Mouse (Mus musculus) B cell, adult 67 days (primary cell): ENCODE data around the gene Catsperz. TPM values are rescaled to one million over a fixed set of nuclear protein-coding genes. Genes with fewer than 3 reads are reported as not detected.

Experiments used
- total RNA-seq, 2 experiments: library from RNA; stranded (reverse); gene quantifications; 4 replicates each; pipeline ENCODE4 v1.2.4; 2023

Gene Catsperz
- total RNA-seq = not detected

DNA sequence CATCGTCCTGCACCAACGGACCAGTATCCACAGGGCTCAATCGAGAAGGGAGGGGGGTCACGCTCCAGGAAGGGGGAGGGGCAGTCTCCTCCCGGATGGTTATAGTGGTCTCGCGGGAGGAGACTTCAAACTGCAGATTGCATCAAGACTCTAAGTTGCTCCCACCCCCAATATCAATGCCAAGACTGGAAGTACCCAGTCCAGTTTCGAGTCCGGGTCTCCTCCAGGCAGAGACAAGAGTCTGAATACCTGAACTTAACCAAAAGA is at the start of gene Catsperz:
Gene Catsperz (minus strand): TSS at position 74 of the 267 bp plus-strand sequence.

DNA sequence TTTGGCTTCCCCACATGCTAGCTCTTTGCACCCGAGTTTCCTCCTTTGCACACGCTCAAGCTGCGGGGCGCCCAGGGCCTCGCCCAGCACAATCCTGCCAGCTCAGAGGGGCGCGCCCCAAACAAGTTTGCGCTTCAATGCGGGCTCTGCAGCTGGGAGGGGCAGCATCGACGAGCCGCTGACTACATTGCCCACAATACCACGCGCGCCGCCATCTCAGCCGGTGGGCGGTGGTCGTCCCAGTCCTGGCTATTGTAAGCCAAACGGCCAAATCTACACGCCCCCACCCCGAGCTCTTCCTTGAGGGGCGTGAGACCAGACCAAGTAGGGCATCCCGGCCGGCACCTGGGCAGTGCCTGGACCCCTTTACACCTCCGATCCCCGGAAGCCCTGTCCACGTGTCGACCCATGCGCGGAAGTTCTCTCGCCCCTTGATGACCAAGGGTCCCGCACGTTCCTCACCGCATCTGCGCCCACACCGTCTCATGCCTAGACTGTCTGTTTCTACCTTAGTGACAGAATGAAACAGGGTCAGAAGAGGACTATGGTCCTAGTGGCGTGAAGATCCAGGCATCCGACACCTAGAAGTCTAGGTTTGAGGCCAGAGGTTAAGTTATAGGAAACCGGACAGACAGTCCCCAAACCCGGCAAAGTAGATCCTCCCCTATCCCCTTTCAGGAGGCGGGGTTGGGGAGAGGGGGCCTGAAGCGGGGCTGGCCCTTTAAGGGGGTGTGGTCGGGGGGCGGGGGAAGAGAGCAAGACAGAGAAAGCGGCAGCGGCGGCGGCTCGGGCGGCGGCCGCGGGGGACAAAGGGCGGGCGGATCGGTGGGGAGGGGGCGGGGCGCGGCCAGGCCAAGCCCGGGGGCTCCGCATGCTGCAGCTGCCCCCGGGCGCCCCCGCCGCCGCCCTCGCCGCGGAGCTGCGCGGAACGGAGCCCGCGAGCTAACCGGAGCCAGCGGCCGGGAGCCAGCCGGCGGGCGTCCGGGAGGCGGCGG is 49.3 kb upstream of the Catsperz start, which contains the start of gene Ppp1r14b:
Gene Ppp1r14b (plus strand): TSS at position 758 of the 995 bp plus-strand sequence.

DNA sequence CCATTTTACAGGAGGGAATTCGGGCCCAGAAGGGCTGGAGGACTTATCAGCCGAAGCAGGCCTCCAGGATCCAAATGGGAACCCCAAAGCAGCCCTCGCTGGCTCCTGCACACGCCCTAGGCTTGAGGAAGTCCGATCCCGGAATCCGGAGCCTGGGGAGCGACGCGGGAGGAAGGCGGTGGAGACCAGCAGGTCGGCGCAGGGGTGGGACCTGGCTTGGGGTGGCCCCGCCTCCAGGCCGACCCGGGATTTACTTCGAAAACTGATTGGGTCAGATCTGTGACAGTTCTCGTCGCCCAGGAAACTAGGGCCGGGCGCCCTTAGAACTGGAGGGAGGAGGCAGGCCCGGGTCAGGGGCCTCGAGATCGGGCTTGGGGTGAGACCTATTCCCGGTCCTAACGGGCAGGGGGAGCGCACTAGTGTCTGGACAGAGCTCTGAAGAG is 17.1 kb upstream of the Catsperz start, which contains the start of gene Gpr137:
Gene Gpr137 (minus strand): TSS at position 232 of the 443 bp plus-strand sequence.

DNA sequence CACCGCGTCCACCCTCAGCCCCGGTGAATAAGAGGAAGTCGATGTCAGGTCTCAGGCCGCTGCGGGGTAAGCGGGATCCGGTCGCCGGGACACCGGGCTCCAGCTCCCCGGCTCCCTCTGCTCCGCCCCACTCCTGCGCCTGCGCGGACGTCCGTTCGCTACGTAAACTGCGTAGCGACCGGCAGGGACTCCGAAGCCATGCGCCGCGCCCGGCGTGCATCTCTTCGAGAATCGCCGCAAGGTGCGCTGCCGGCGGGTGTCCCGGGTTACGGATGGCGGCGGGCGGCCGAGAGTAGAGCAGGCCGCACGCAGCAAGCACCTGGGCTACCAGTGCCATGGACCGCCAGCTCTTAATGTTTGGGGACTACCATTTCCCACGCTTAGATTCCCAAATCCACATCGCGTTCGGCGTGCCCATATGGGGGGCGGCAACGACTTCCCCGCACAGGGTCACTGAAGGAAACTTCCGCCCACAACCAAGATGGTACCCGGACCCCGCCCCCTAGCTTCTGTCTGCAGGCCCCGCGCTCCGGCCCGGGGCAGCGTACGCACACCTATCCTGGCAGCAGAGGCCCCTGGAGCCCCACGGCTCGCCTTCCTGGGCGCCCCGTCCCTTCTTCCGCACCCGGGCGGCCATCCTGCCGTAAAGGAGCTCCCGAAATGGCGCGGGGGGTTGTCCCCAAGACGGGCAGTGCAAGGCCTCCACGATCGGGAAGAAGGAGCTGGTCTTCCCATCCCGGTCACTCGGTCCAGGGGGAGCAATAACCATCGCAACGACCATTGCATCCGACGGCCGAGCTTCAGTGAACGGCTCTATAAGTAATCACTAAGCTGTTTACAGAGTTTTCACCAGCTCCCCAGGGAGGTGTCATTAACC is 16.4 kb upstream of the Catsperz start, which contains the start of gene Bad:
Gene Bad (plus strand): TSS at position 490 of the 877 bp plus-strand sequence.

DNA sequence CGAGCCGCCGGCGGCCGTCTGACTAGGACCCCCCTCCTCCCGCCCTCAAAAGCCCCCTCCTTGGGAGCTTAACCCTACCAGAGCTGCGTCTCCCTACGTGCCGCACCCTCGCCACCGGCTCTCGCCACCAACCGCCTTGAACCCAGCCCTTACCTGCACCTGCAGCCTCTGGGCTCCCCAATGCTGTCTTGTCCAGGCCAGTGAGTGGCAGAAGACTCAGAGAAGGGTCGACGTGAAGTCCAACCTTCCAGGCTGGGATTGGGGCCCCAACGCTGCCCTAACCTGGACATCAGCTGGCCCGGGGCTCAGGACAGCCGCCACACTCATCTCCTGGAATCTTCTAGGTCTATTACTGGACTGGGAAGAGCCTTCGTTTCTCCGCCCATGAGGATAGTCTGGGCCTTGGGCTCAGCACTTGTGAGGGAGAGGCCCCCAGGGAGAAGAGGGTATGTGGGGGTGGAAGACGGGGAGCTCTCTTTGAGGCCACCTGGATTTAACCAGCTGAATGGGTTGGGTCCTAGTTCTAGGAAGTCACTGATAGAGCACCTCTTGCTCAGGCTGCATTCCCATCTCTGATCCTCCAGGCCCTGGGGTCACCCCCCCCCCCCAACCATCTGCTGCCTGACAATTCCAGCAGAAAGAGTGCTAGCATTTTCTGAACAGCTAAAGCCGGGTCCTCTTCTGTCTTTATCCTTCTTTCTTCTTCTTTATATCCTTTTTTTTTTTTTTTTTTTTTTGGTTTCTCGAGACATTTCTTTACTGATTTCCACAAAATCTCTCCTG is 9.2 kb upstream of the Catsperz start, which contains the start of gene Kcnk4:
Gene Kcnk4 (minus strand): TSS at position 321 of the 783 bp plus-strand sequence.

DNA sequence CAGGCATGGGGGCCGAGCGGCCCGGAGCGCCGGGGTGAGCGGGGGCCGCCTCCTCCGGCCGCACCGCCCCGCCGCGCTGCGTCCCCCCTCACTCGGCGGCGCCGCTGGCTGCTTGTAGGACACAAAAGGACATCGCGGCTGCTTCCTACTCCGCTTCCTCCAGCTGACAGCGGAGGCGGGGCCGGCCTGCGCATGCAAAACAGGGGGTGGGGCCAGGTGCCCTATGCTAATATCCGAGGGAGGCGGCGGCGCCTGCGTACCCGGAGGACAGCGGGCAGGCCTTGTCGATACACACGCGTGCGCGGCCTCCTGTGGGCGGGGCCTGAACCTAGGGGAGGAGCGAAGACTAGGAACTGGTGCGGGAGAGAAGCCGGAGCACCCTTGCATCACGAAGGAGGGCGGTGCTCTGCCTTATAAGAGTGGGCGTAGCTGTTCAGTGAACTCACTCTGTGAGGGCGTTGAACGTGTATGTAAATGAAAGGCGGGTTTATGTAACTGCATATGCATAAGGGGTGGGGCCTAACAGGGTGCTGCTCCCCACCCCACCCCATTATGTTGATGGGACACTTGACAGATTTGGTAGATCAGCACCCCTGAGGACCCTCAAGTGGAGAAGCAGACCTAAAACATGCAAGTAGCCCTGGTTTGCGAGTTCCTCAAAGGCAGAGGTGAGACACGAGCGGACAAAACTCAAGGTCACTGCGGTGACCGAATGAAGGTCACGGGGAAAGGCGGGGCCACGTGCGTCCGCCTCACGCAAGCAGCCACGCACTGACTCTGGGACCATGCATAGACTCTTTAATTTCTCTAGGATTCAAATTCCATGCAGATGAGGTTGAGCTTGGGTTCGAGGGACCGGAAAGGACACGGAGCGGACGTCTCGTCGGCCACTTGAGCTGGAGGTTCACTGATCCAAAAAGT is 3.3 kb downstream of the Catsperz start, which contains the start of gene Esrra:
Gene Esrra (minus strand): TSS at position 167 of the 921 bp plus-strand sequence.

DNA sequence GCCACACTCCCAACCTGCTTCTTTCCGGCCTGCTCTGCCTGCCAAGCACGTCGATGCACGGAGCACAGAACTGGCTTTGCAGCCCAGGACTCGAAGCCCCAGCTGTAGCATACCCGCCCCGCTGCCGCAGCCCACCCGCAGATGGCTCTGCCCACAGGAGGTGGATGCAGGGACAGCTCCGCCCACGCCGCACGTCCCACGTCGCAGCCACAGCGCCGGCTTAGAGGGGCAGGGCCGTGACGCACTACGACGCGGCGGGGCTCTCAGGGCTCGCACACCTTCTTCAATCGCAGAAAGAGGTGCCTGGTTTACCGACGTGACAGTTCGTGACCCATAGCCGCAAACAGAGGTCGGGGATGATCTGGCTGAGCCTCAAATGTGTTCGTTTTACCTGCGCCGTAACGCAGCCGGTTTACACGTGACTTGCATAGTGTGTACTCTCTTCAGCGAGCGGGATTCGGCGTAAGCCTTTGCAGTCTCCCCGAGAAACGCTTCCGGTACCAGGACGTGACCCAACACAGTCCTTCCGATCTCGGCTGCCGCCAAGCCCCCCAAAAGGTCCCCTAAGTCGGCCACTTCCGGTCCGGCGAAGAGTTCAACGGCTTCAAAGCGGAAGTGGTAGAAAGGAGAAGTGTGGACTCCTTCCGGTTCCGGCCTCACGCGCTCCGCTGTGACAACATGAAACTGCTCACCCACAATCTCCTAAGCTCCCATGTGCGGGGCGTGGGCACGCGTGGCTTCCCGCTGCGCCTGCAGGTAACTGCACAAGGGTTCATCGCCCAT is 15.5 kb downstream of the Catsperz start, which contains the start of the genes Trmt112 and Prdx5:
Gene Trmt112 (plus strand): TSS at position 192 of the 783 bp plus-strand sequence.
Gene Prdx5 (minus strand): TSS at position 600 of the 783 bp plus-strand sequence.

Other genes with a start within 250 kb of the Catsperz start
- 10 to 100 TPM; 31.2 to 32.4 TPM for gene Rps6ka4, start 84.7 kb downstream of the Catsperz start, total RNA-seq
- 10 to 100 TPM; 26.6 TPM for gene Ccdc88b, start 67.2 kb downstream of the Catsperz start, total RNA-seq
- 100 to 1,000 TPM; 148 to 164 TPM for gene Trmt112, start 15.7 kb downstream of the Catsperz start, total RNA-seq
- gene Prdx5, start 15.3 kb downstream of the Catsperz start, total RNA-seq = 10 to 100 TPM; 84.2 to 90.7 TPM
- 10 to 100 TPM; 61.0 to 65.8 TPM for gene Esrra, start 3.6 kb downstream of the Catsperz start, total RNA-seq
- not detected for gene Kcnk4, start 9.1 kb upstream of the Catsperz start, total RNA-seq
- 10 to 100 TPM; 14.5 to 19.4 TPM for gene Bad, start 16.5 kb upstream of the Catsperz start, total RNA-seq
- 10 to 100 TPM; 16.7 to 18.1 TPM for gene Gpr137, start 17.1 kb upstream of the Catsperz start, total RNA-seq
- 100 to 1,000 TPM in 1 of 2 experiments, 10 to 100 TPM in 1; 98.1 to 108 TPM for gene Ppp1r14b, start 49.6 kb upstream of the Catsperz start, total RNA-seq
- 10 to 100 TPM; 19.8 to 22.5 TPM for gene Plcb3, start 51.1 kb upstream of the Catsperz start, total RNA-seq
- 10 to 100 TPM; 27.2 to 32.8 TPM for gene Fkbp2, start 55.1 kb upstream of the Catsperz start, total RNA-seq
- 10 to 100 TPM; 14.8 to 22.4 TPM for gene Vegfb, start 62.3 kb upstream of the Catsperz start, total RNA-seq
- 10 to 100 TPM; 25.7 to 30.4 TPM for gene Dnajc4, start 67.2 kb upstream of the Catsperz start, total RNA-seq
- gene Nudt22, start 70.7 kb upstream of the Catsperz start, total RNA-seq = 1 to 10 TPM; 4.1 to 8.3 TPM
- 1 to 10 TPM; 5.0 to 6.1 TPM for gene Trpt1, start 70.8 kb upstream of the Catsperz start, total RNA-seq
- gene Fermt3, start 94.1 kb upstream of the Catsperz start, total RNA-seq = 100 to 1,000 TPM; 174 to 183 TPM
- 100 to 1,000 TPM in 1 of 2 experiments, 10 to 100 TPM in 1; 85.8 to 161 TPM for gene Stip1, start 114.6 kb upstream of the Catsperz start, total RNA-seq
- gene Macrod1, start 131.4 kb upstream of the Catsperz start, total RNA-seq = 1 to 10 TPM; 6.9 to 7.1 TPM
- gene Flrt1, start 180.3 kb upstream of the Catsperz start, total RNA-seq = under 1 TPM in 1 of 2 experiments, not detected in 1; 0.09 TPM